Mouse (Mus musculus): ENCODE data around the gene Foxc2.

The Foxc2 gene

GRCm38 (mm10) chr8:121115948-121116347, at the start of gene Foxc2:
TSS of gene Foxc2 (plus strand) at chr8:121116171.
- DNase-seq (ENCODE audit: low spot score), result no peak

- no peak for DNase-seq (ENCODE audit: low spot score)
Observed at GRCm38 (mm10) chr8:121071454-121071853, 44.5 kb upstream of the Foxc2 start.

DNA sequence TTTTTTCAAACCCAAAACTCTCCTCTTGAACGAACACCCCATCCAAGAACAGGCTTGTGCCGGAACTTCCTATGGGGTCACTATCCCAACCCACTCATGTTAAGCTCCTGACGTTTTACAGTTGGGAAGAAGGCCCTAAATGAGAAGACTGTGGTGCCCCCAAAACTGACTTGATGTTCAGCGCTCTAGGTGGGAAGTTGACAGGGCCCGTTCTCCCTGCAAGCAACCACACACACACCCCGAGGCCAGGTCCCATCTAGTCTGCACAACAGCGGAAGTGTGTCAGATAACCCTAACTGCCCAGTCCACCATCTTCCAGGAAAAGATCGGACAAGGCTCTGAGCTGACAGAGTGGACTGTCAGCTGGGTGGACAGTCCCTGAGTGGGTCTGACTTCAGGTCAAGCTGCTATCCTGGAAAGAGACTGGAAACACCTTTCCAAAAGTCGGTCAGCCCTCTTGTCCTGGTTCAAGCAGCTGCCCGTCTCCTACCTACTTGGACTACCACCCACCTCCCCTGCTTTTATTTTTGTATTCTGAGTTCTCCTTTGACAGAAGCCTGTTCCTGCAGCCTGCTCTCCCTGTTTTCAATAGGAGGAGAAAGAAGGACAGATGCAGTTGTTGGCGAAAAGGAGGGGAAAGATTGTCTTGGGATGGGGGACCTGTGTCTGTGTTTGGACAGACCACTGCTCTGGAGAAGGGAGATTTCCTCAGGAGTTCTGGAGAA, 43.4 kb upstream of the Foxc2 start:
- DNase-seq (ENCODE audit: low spot score), result no peak

GRCm38 (mm10) chr8:121073174-121074107, 42.5 kb upstream of the Foxc2 start:
- no peak for DNase-seq (ENCODE audit: low spot score)

DNA sequence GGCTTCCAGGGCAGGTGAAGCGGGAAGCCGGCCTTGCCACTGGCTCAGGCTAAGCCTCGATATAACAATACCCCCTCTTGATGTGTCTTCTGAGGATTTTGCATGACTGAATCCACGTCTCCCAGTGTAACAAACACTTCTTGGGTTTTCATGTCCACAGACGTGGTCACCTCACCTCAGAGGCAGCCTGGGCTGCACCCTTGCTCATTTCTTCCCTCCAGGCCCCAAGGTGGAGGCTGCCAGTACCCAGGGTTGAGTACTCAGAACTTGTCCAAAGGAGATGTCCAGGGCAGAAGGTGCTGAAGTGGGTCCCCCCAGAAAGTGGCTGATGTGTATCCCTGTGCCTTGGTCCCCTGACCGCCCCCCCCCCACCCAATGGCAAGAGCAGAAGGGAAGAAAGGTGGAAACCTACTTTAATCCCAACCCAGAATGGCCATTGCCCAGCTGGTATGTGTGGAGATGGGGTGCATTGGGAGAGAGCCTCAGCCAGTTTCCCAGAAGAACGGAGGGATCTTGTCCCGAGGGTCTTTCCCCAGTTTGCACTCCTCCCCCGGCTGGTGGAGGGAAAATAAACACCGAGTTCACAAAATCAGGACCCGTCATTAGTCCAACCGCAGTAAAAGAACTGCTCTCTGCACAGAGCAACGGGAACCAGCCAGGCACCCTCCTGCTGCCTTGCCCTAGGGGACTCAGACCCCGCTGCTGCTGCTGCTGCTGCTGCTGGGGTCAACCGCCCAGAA, 41.7 kb upstream of the Foxc2 start:
- no peak for DNase-seq (ENCODE audit: low spot score)

- DNase-seq (ENCODE audit: low spot score), result no peak
Observed at GRCm38 (mm10) chr8:121074848-121075145, 41.2 kb upstream of the Foxc2 start.

GRCm38 (mm10) chr8:121075936-121076335, 40.0 kb upstream of the Foxc2 start:
- DNase-seq (ENCODE audit: low spot score), result no peak

DNA sequence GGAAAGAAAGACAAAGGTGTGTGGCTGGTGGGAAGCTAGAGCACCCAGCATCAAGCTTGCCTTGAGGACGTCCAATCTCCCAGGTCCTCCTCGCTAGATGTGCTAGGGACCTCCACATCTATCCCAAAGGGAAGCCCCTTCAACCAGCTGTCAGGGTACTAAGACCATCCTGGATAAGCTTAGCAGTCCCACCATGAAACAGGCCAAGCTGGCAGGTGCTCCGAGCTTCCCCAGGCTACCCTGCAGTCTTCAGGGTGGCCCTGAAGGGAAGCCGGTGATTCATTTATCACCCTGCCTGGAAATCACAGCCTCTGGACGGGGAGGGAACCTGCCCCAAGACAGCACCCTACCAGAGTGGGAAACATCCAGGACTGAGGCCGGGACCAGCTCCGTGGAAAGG, 39.4 kb upstream of the Foxc2 start:
- DNase-seq (ENCODE audit: low spot score), result no peak

DNA sequence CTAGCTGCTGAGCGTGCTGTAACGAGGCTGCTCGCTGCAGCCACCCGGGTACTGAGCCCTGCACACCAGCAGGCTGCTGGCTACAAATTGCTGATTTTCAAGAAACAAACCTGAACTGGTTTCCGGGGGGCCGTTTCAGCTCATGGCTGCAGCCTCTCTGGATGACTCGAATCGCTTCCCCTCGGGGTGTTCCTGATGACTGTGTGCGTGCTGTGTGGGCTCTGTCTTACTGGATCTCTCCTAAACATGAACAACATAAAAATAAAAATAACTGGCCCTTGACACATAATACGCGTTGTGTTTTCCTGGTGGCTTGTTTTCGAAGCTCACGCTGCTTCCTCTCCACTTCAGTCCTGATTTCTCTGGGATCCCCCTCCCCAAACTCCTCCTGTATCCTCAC, 37.2 kb upstream of the Foxc2 start:
- no peak for DNase-seq (ENCODE audit: low spot score)

DNA sequence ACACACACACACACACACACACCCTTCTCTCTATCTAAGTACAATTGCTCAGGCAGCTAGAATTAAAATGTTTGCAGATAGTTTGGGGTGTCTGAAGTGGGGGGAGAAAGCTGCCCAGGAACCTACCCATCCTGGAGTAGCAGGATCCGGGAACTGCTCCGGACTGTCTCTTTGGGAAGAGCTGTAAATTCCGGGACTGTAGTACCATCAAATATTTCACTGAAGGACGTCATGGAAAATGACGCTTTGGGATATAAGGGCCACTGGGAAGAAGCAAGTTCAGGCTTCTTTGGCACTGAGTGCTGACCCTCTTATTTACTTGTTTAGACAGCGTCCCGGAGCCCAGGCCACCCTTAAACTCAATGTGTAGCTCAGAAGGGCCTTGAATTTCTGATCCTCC, 36.8 kb upstream of the Foxc2 start:
- no peak for DNase-seq (ENCODE audit: low spot score)

DNA sequence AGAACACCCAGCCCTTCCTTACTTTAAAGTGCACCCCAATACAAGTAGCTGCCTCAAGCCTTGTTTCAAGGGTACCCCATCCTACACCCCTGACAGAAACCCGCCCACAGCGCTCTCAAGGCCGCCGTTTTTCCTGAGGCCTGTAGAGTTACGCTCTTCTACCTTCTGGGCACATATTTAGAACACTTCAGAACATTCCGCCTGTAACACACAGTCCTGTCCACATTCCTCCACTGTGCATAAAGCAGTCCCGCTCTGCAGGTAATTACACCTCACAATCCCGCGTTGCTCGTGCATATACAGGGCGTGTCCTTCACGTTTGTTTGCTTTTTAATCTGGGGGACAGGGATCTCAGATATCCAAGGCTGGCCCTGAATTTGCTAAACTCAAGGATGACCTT, 36.0 kb upstream of the Foxc2 start:
- no peak for DNase-seq (ENCODE audit: low spot score)

- DNase-seq (ENCODE audit: low spot score), result no peak
Observed at GRCm38 (mm10) chr8:121080361-121081090, 35.4 kb upstream of the Foxc2 start.

DNA sequence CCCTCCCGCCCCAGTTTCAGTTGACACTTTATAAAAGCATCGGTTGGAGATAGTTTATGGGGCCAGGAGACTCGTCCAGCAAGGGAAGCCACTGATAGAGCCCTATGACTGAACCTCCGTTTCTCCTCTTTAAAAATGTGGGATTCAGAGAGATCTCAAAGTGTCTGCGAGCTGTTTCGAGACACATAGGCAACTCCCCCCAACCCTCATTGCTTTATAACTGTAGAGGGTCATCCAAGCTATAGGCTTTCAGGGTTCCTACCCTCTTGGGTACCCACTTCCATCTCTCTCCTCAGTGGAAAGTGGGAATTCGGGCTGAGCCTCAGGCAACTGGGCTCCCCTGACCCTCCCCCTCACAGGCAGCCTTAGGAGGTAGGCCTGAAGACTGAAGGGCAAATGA, 34.6 kb upstream of the Foxc2 start:
- DNase-seq (ENCODE audit: low spot score), result no peak

- no peak for DNase-seq (ENCODE audit: low spot score)
Observed at GRCm38 (mm10) chr8:121082218-121083092, 33.5 kb upstream of the Foxc2 start.

DNA sequence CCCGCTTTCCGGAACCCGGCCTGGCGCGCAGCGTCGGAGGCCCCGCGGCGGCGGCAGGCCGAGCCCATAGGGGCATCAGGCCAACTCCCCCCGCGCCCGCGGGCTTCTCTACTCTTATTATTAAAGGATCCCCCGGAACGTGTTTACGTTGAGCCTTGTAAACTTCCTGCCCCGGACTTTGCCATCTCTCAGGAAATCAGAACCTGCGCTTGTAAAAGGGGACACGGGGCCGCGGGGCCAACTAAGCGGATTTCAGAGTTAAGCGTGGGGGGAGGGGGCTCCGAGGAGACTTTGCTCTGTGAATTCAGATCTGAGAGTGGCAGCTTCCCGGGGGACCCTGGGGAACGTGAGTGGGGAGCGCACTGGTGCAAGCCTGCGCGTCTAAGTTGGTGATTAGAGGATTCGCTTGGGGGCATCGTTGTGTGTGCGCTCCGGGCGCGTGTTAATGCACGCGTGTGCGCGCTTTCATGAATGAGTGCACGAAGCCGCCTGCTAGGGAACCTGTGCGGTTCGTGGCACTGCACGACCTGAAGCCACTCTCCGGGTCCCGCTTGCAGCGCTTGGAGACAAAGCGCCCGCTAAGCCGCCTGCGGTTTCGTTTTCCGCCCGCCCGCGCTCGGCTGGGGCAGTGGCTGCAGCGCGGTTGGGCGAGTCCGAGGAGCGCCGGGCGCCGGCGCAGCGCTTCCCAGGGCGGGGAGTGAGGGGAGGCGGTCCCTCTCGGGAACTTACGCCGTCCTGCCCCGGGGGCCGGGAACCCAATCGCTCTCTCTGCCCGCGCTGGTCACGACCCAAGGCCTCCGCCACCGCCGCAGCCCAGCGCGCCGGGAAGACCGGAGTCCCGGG, 32.7 kb upstream of the Foxc2 start:
- no peak for DNase-seq (ENCODE audit: low spot score)

GRCm38 (mm10) chr8:121083936-121084209, 32.1 kb upstream of the Foxc2 start:
- no peak for DNase-seq (ENCODE audit: low spot score)

DNA sequence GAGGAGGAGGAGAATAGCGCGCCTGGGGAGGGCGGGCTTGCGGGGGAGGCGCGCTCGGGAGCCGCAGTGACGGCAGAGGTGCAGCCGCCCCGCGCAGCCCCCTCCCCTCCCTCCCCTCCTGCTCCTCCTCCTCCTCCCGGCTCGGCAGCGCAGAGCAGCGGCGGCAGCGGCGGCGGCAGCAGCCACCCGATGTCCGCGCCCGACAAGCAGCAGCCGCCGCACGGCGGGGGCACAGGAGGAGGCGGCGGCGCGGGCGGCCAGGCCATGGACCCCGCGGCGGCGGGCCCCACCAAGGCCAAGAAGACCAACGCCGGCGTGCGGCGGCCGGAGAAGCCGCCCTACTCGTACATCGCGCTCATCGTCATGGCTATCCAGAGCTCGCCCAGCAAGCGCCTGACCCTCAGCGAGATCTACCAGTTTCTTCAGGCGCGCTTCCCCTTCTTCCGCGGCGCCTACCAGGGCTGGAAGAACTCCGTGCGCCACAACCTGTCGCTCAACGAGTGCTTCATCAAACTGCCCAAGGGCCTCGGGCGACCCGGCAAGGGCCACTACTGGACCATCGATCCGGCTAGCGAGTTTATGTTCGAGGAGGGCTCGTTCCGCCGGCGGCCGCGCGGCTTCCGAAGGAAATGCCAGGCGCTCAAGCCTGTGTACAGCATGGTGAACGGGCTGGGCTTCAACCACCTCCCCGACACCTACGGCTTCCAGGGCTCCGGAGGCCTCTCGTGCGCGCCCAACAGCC, 31.6 kb upstream of the Foxc2 start, which contains the start of gene Foxf1:
Gene Foxf1 (plus strand): TSS at position 177 of the 742 bp plus-strand sequence.
- DNase-seq (ENCODE audit: low spot score), result no peak

DNA sequence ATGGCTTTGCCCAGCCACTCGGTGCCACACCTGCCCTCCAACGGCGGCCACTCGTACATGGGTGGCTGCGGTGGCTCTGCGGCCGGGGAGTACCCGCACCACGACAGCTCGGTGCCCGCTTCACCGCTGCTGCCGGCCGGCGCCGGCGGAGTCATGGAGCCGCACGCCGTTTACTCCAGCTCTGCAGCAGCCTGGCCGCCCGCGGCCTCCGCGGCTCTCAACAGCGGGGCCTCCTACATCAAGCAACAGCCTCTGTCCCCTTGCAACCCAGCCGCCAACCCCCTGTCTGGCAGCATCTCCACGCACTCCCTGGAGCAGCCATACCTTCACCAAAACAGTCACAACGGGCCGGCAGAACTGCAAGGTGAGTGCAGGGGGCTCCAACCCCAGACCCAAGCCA, 31.0 kb upstream of the Foxc2 start:
- DNase-seq (ENCODE audit: low spot score), result no peak

- no peak for DNase-seq (ENCODE audit: low spot score)
Observed at GRCm38 (mm10) chr8:121085561-121085960, 30.4 kb upstream of the Foxc2 start.
